Mouse (Mus musculus) ES-E14 (cell line): ENCODE data around the gene Olfr1500. TPM values are rescaled to one million over a fixed set of nuclear protein-coding genes. Genes with fewer than 3 reads are reported as not detected.
"Not testable (repeated sequence)": the region's sequence is repeated elsewhere in the genome, so short reads cannot be mapped to it uniquely, and the experiment has no call there.

Source experiments
- DNase-seq: peaks from one replicate; pipeline ENCODE4 v3.0.0-alpha.2; 2013; ENCODE audit warnings: low read depth, low spot score
- H3K27ac ChIP-seq: 2 replicates; pipeline ENCODE4 v1.5.1; 2012; ENCODE audit warnings: low read depth, mild to moderate bottlenecking, low read length, moderate library complexity, mixed read lengths; ENCODE audit not compliant: poor library complexity, insufficient read depth, severe bottlenecking
- H3K36me3 ChIP-seq: 2 replicates; pipeline ENCODE4 v1.6.1; 2012; ENCODE audit warnings: mild to moderate bottlenecking, low read length, moderate library complexity, mixed read lengths; ENCODE audit not compliant: control insufficient read depth, poor library complexity, insufficient read depth, severe bottlenecking
- H3K4me1 ChIP-seq, 2 experiments: fragments of 150-350 bp in 1 of 2; sonication (generic) in 1 of 2; 2 replicates each; pipeline ENCODE4 v1.6.1; 2012; ENCODE audit warnings: low read length in 2 of 2, mild to moderate bottlenecking in 1 of 2, mixed read lengths in 1 of 2; ENCODE audit not compliant: control insufficient read depth in 2 of 2, insufficient read depth in 2 of 2, poor library complexity in 1 of 2
- H3K4me3 ChIP-seq, 2 experiments: fragments of 150-350 bp in 1 of 2; sonication (generic) in 1 of 2; 2 replicates each; pipeline ENCODE4 v1.5.1; 2012; ENCODE audit warnings: low read length in 2 of 2, low read depth in 1 of 2, mild to moderate bottlenecking in 1 of 2, mixed read lengths in 1 of 2; ENCODE audit not compliant: insufficient read depth in 1 of 2, poor library complexity in 1 of 2, severe bottlenecking in 1 of 2
- H3K9ac ChIP-seq: 2 replicates; pipeline ENCODE4 v1.6.1; 2012; ENCODE audit warnings: low read depth, mild to moderate bottlenecking, low read length, mixed read lengths; ENCODE audit not compliant: poor library complexity, insufficient read depth, severe bottlenecking
- H3K9me3 ChIP-seq: fragments of 150-350 bp; sonication (generic); 2 replicates; pipeline ENCODE4 v1.6.1; 2012; ENCODE audit warnings: low read depth, mild to moderate bottlenecking, low read length; ENCODE audit not compliant: control insufficient read depth, insufficient read depth
- CHD2 ChIP-seq: IDR thresholded peaks from 2 replicates; pipeline ENCODE4 v1.6.1; 2014; ENCODE audit warnings: mild to moderate bottlenecking, low read depth, low read length, inconsistent platforms
- HCFC1 ChIP-seq: IDR thresholded peaks from 2 replicates; pipeline ENCODE4 v1.6.1; 2012; ENCODE audit warnings: low read length, inconsistent platforms, borderline replicate concordance; ENCODE audit not compliant: insufficient read depth
- MAFK ChIP-seq: IDR thresholded peaks from 2 replicates; pipeline ENCODE4 v1.6.1; 2014; ENCODE audit warnings: mild to moderate bottlenecking, low read depth, low read length, inconsistent platforms; ENCODE audit not compliant: insufficient read depth
- ZC3H11A ChIP-seq: IDR thresholded peaks from 2 replicates; pipeline ENCODE4 v1.6.1; 2012; ENCODE audit warnings: low read depth, mild to moderate bottlenecking, inconsistent platforms, low read length, borderline replicate concordance
- ZNF384 ChIP-seq: IDR thresholded peaks from 2 replicates; pipeline ENCODE4 v1.6.1; 2012; ENCODE audit warnings: low read depth, low read length, inconsistent platforms
- in situ Hi-C, 2 experiments: fragments of 600-800 bp; cut with MboI; formaldehyde crosslinking; loops; one replicate each; pipeline ENCODE4 v1.15.1; 2025; ENCODE audit warnings: low sequenced_read_pairs in 2 of 2, inconsistent platforms in 1 of 2; ENCODE audit not compliant: unreplicated experiment in 2 of 2
- total RNA-seq: library from RNA; depleted of rRNA; stranded (reverse); fragments of 300-350 nt; gene quantifications from 2 replicates; pipeline ENCODE4 v1.2.3, GENCODE M21; 2012

Olfr1500 gene
- total RNA-seq, 1 experiment: not detected

DNA sequence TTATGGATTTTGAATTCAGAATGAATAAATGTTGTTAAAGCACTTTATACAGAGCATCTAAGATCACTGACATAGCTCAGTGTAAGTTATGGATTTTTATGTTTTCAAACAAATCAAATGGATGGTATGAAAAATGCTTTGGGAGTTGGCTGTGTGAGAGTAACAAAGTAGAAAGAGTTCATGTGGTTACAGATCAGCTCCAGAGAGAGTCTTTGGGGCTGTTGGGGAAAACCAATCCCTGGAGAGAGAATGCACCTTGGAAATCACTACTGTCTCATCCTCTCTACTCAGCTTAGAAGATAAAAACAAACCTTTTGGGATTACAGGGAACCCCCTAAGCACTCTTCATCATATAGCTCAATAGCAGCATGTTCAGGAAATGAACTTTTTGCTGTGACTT lies 10.9 kb downstream of the Olfr1500 start, which contains the start of gene Olfr1499:
Gene Olfr1499 (minus strand): TSS at position 101 of the 400 bp plus-strand sequence.
- in situ Hi-C loops: no loop called here
- DNase-seq: no peak
- H3K9ac ChIP-seq: no peak within 1 kb of the TSS
- no peaks in the 10 kb centered on the region for H3K9me3 ChIP-seq
- H3K36me3 ChIP-seq: no peaks in the 10 kb centered on the region
- no peaks in the 10 kb centered on the region for H3K4me1 ChIP-seq
- TF ChIP-seq CHD2 (no peak), ZNF384 (no peak), ZC3H11A (no peak), HCFC1 (no peak), MAFK (no peak)
- no peak within 1 kb of the TSS for H3K4me3 ChIP-seq
- no peak within 1 kb of the TSS for H3K27ac ChIP-seq

DNA sequence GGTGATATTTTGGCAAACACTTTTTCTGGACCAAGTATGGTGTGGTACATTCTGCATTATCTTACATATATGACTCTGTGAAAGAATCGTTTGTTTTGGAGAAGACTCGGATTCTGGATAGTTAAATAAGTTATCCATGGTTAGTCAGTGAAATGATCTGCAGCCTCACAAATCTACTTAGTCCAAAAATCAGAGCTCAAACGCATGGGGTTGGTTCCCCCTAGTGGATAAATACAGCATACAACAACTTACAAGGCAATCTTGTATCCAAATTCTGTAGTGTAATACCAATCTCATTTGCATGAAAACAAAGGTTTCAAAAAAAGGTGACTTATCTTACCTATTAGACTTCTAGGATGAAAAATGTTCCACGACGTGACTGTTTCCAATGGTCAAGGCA lies 11.5 kb downstream of the Olfr1500 start:
- in situ Hi-C loops: no loop called here
- Histone ChIP-seq H3K4me3 (no peak overlapping the region), H3K4me1 (no peaks in the 10 kb centered on the region), H3K27ac (no peak overlapping the region), H3K36me3 (no peaks in the 10 kb centered on the region), H3K9ac (no peak overlapping the region), H3K9me3 (no peaks in the 10 kb centered on the region)
- DNase-seq: peak; percentile 30
- TF ChIP-seq ZC3H11A: peak; percentile 30; the same call in 1 of the 2 replicates
- TF ChIP-seq ZNF384: no peak

DNA sequence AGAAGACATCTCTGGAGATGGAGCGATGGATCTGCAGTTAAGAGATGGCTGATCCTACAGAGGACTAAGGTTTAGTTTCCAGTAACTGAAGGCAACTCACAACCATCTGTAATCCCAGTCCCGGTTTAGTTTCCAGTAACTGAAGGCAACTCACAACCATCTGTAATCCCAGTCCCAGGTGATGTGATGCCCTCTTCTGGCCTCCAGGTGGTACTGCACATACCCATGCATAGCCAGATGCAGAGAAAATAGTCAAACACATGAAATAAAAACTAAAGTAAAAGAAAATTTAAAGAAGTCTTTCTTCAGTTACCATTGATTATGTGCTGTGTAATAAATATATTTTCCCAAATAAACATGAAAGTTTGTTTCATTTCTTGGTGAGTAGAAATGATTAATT lies 17.5 kb downstream of the Olfr1500 start:
- in situ Hi-C loops: no loop called here

DNA sequence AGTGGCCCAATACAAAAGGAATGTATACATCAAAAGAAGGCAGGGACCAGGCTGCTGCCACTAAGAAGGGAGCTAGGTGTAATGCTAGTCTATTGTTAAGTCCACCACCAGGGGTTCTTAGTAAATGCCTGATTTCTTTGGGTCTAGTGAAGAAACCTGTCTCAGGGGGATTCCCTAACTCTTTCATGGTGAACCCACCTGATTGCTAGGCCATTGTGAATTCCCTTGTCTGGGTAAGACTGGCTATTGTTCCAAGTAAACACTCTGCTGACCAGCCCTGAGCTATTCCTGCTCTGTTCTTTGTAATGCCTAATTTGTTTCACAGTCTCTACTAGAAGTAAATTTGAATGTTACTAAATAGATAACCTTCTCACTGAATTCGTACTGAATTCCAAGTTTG lies 24.8 kb downstream of the Olfr1500 start:
- 0 out of 2 replicates have a peak, but pooled peaks have one; percentile 11 for TF ChIP-seq CHD2

More for the DNA sequence above, 17.5 kb downstream of the Olfr1500 start:
- TF ChIP-seq ZC3H11A: peak; percentile 90; the same call in 1 of the 2 replicates
- no peak for TF ChIP-seq MAFK
- TF ChIP-seq HCFC1: no peak
- Histone ChIP-seq H3K9ac (no peak overlapping the region), H3K36me3 (no peaks in the 10 kb centered on the region), H3K27ac (no peak overlapping the region), H3K4me3 (no peak overlapping the region), H3K9me3 (no peaks in the 10 kb centered on the region), H3K4me1 (no peaks in the 10 kb centered on the region)
- no peak for DNase-seq

DNA sequence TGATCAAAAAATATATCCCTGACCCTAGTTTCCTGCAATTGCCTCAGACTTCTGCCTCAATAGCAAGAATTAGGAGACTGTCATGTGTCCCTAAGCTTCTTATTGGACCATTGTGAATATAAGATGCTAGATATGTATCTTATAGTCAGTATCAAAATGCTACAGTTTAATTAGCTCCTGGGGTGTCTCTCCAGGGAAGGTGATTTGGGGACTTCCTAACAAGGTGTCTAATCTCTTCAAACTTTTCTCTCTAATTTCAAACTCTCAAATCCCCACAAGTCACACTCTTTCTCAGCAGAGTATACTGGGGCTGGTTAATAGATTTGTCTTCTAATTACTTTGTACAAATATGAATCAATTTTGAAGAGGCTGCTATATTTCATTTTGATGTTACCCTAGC lies 32.2 kb downstream of the Olfr1500 start, which contains the start of gene Olfr1497:
Gene Olfr1497 (minus strand): TSS at position 101 of the 400 bp plus-strand sequence.
- Histone ChIP-seq H3K9ac (no peak within 1 kb of the TSS), H3K4me3 (no peak within 1 kb of the TSS), H3K4me1 (no peaks in the 10 kb centered on the region; a peak in 1 of 4 replicates), H3K9me3 (no peaks in the 10 kb centered on the region), H3K27ac (no peak within 1 kb of the TSS), H3K36me3 (no peaks in the 10 kb centered on the region)
- no peak for DNase-seq
- TF ChIP-seq ZNF384 (no peak), ZC3H11A (no peak), HCFC1 (no peak), MAFK (no peak), CHD2 (no peak)
- in situ Hi-C loops: no loop called here

More for the DNA sequence above, 24.8 kb downstream of the Olfr1500 start:
- H3K9me3 ChIP-seq, H3K36me3 ChIP-seq, H3K4me1 ChIP-seq, H3K27ac ChIP-seq, H3K4me3 ChIP-seq, in situ Hi-C loops, H3K9ac ChIP-seq: not testable (repeated sequence)
- DNase-seq: peak; percentile 39
